8 mouse cellular contexts compared by ENCODE assay signal in genomic region chr11:115647459-115647858, GRCm38 (mm10). TPM values are rescaled to one million over a fixed set of nuclear protein-coding genes. Genes with fewer than 3 reads are reported as not detected.
DNase-seq lines count a peak whose midpoint lies in the region; ATAC-seq and TF ChIP-seq lines count a peak whose summit lies in the region.

No protein-coding gene starts in this region.

- WGBS in lung, adult 2 months: 23% methylated on average over 6 of the region's 6 CpGs
- WGBS in stomach, postnatal 0 days: 25% methylated on average over 6 of the region's 6 CpGs

- no peak for TF ChIP-seq EP300 in stomach, postnatal 0 days (optimal IDR thresholded peaks at IDR 0.05)

- H3K27ac ChIP-seq in stomach, postnatal 0 days (replicated peaks): no peak overlapping the region

- H3K9ac ChIP-seq in stomach, postnatal 0 days (ENCODE audit: low read length): no peak overlapping the region

- H3K4me3 ChIP-seq in lung, adult 2 months (replicated peaks; ENCODE audit: extremely low read depth, low read depth, low read length): no peak overlapping the region
- H3K4me3 ChIP-seq in stomach, postnatal 0 days (ENCODE audit: low read depth, low read length): no peak overlapping the region

- no peak for ATAC-seq in stomach, postnatal 0 days (ENCODE audit: low FRiP score, low TSS enrichment)

- no peaks in the 10 kb centered on the region for H3K27me3 ChIP-seq in stomach, postnatal 0 days (ENCODE audit: control insufficient read depth, insufficient read depth, low read length)

- TF ChIP-seq POLR2A in lung, adult 2 months (IDR thresholded peaks at IDR 0.05; ENCODE audit: borderline replicate concordance, extremely low read depth, low read depth, low read length): no peak

- intact Hi-C loops in heart, postnatal 14 days (cut with DNase I): loop anchor here (1.0 to 5.0 kb wide), 2 partner anchors 67 to 165 kb away; partner anchors contain the start of genes Caskin2 and Tsen54

- peak; percentile 39 for TF ChIP-seq CTCF in lung, adult 2 months (IDR thresholded peaks at IDR 0.05; ENCODE audit: insufficient read depth, low read length)
- TF ChIP-seq CTCF in stomach, postnatal 0 days (IDR thresholded peaks at IDR 0.05; ENCODE audit: low read depth): peak; percentile 89

- H3K4me2 ChIP-seq in stomach, postnatal 0 days (replicated peaks; ENCODE audit: low read depth): no peak overlapping the region

- peaks cover 6% of the 10 kb centered on the region; the same call in 1 of the 2 replicates for H3K36me3 ChIP-seq in stomach, postnatal 0 days (ENCODE audit: control insufficient read depth, insufficient read depth, low read length)

- H3K9me3 ChIP-seq in stomach, postnatal 0 days (ENCODE audit: control insufficient read depth, low read length): no peaks in the 10 kb centered on the region

- peak; percentile 65 for DNase-seq in gastrocnemius, adult 18-20 months (ENCODE audit: low spot score)
- no peak for DNase-seq in gastrocnemius, adult 8-10 months (ENCODE audit: low spot score in 2 of 2)
- peak; percentile 81 for DNase-seq in thymus, postnatal 0 days (ENCODE audit: low spot score)
- DNase-seq in thymus, adult 18-20 months: no peak
- DNase-seq in cerebellum, adult 8-10 months: peak; percentile 72
- peak; percentile 68 to 78 for DNase-seq in heart, postnatal 14 days
- DNase-seq in lung, adult 2 months: peak; percentile 32
- DNase-seq in stomach, postnatal 0 days (ENCODE audit: low spot score): peak; percentile 66

- no peaks in the 10 kb centered on the region for H3K4me1 ChIP-seq in lung, adult 2 months (ENCODE audit: control insufficient read depth, insufficient read depth, low read length)
- H3K4me1 ChIP-seq in stomach, postnatal 0 days (replicated peaks; ENCODE audit: control insufficient read depth, insufficient read depth): no peaks in the 10 kb centered on the region

RNA-seq across cellular contexts. Expression of gene Slc25a19, which starts 19.4 kb away (rescaled TPM):
- 10 to 100 TPM; 38.8 to 44.4 TPM for total RNA-seq in gastrocnemius, adult 18-20 months (2021)
- total RNA-seq in gastrocnemius, adult 8-10 months (2022): 10 to 100 TPM; 35.7 to 45.7 (median 40.7) TPM
- 35.5 and 39.5 TPM in 2 replicates for polyA plus RNA-seq in thymus, postnatal 0 days (2015; fragmentation: Nextera tagmentation; extraction: Ambion mirVana)
- total RNA-seq in heart, postnatal 14 days (2021): 10 to 100 TPM; 42.2 to 43.0 TPM
- polyA plus RNA-seq in lung, adult 2 months (2012; rRNA removed): 38.4 and 45.9 TPM in 2 replicates
- polyA plus RNA-seq in stomach, postnatal 0 days (2015; fragmentation: Nextera tagmentation; extraction: Ambion mirVana): 12.5 and 14.0 TPM in 2 replicates

RNA-seq across cellular contexts. Expression of gene Mif4gd, which starts 34.7 kb away (rescaled TPM):
- total RNA-seq in gastrocnemius, adult 18-20 months (2021): 10 to 100 TPM; 42.3 to 45.0 TPM
- 10 to 100 TPM; 34.1 to 43.9 (median 40.3) TPM for total RNA-seq in gastrocnemius, adult 8-10 months (2022)
- 120 and 121 TPM in 2 replicates for polyA plus RNA-seq in thymus, postnatal 0 days (2015; fragmentation: Nextera tagmentation; extraction: Ambion mirVana)
- 10 to 100 TPM; 41.0 to 46.6 TPM for total RNA-seq in heart, postnatal 14 days (2021)
- polyA plus RNA-seq in lung, adult 2 months (2012; rRNA removed): 82.0 and 108 TPM in 2 replicates
- 48.9 and 52.3 TPM in 2 replicates for polyA plus RNA-seq in stomach, postnatal 0 days (2015; fragmentation: Nextera tagmentation; extraction: Ambion mirVana)

RNA-seq across cellular contexts. Expression of gene Gga3, which starts 43.6 kb away (rescaled TPM):
- total RNA-seq in gastrocnemius, adult 18-20 months (2021): 10 to 100 TPM; 15.4 to 18.8 TPM
- total RNA-seq in gastrocnemius, adult 8-10 months (2022): 10 to 100 TPM; 10.3 to 14.5 (median 11.6) TPM
- polyA plus RNA-seq in thymus, postnatal 0 days (2015; fragmentation: Nextera tagmentation; extraction: Ambion mirVana): 20.1 and 20.9 TPM in 2 replicates
- 10 to 100 TPM; 17.8 to 19.0 TPM for total RNA-seq in heart, postnatal 14 days (2021)
- 28.9 and 40.4 TPM in 2 replicates for polyA plus RNA-seq in lung, adult 2 months (2012; rRNA removed)
- 5.2 TPM in 2 replicates for polyA plus RNA-seq in stomach, postnatal 0 days (2015; fragmentation: Nextera tagmentation; extraction: Ambion mirVana)

RNA-seq across cellular contexts. Expression of gene Mrps7, which starts 43.7 kb away (rescaled TPM):
- 10 to 100 TPM; 73.3 to 79.3 TPM for total RNA-seq in gastrocnemius, adult 18-20 months (2021)
- 10 to 100 TPM; 73.4 to 84.2 (median 81.8) TPM for total RNA-seq in gastrocnemius, adult 8-10 months (2022)
- 81.2 and 85.3 TPM in 2 replicates for polyA plus RNA-seq in thymus, postnatal 0 days (2015; fragmentation: Nextera tagmentation; extraction: Ambion mirVana)
- 10 to 100 TPM; 67.0 to 69.9 TPM for total RNA-seq in heart, postnatal 14 days (2021)
- 13.0 and 15.8 TPM in 2 replicates for polyA plus RNA-seq in lung, adult 2 months (2012; rRNA removed)
- polyA plus RNA-seq in stomach, postnatal 0 days (2015; fragmentation: Nextera tagmentation; extraction: Ambion mirVana): 52.6 and 58.4 TPM in 2 replicates

Comparison
In these comparisons a context has a peak if more than half of its experiments do, and no peak if none do; other contexts are left out.
1. DNase-seq: peak in gastrocnemius, adult 18-20 months (single experiment), thymus, postnatal 0 days (single experiment), cerebellum, adult 8-10 months (single experiment), heart, postnatal 14 days (2 of 2), lung, adult 2 months (single experiment) and stomach, postnatal 0 days (single experiment); none in gastrocnemius, adult 8-10 months (0 of 2) and thymus, adult 18-20 months (0 of 2).